Mouse (Mus musculus): ENCODE measurements around the gene Klra17. TPM values are rescaled to one million over a fixed set of nuclear protein-coding genes. Genes with fewer than 3 reads are reported as not detected.

The Klra17 gene
- polyA plus RNA-seq, 1 experiment from 2014 or later = not detected

Other genes with a start within 250 kb of the Klra17 start
- gene Klrc3, start 233.3 kb downstream of the Klra17 start, polyA plus RNA-seq (2014; fragmentation: Nextera tagmentation; extraction: Ambion mirVana) = not detected in 2 replicates
- not detected in 2 replicates for gene Klrc2, start 216.0 kb downstream of the Klra17 start, polyA plus RNA-seq (2014; fragmentation: Nextera tagmentation; extraction: Ambion mirVana)
- gene Klrc1, start 197.7 kb downstream of the Klra17 start, polyA plus RNA-seq (2014; fragmentation: Nextera tagmentation; extraction: Ambion mirVana) = not detected in 2 replicates
- gene Klri1, start 159.5 kb downstream of the Klra17 start, polyA plus RNA-seq (2014; fragmentation: Nextera tagmentation; extraction: Ambion mirVana) = not detected in 2 replicates
- not detected in 2 replicates for gene Klri2, start 136.2 kb downstream of the Klra17 start, polyA plus RNA-seq (2014; fragmentation: Nextera tagmentation; extraction: Ambion mirVana)
- gene Gm156, start 92.4 kb downstream of the Klra17 start, polyA plus RNA-seq (2014; fragmentation: Nextera tagmentation; extraction: Ambion mirVana) = not detected in 2 replicates
- not detected in 2 replicates for gene Gm17631, start 14.0 kb downstream of the Klra17 start, polyA plus RNA-seq (2014; fragmentation: Nextera tagmentation; extraction: Ambion mirVana)
- gene Klra5, start 41.0 kb upstream of the Klra17 start, polyA plus RNA-seq (2014; fragmentation: Nextera tagmentation; extraction: Ambion mirVana) = not detected in 2 replicates
- not detected in 2 replicates for gene Klra6, start 150.3 kb upstream of the Klra17 start, polyA plus RNA-seq (2014; fragmentation: Nextera tagmentation; extraction: Ambion mirVana)
- not detected in 2 replicates for gene Klra4, start 190.6 kb upstream of the Klra17 start, polyA plus RNA-seq (2014; fragmentation: Nextera tagmentation; extraction: Ambion mirVana)